Mouse (Mus musculus): Measurements from ENCODE around the gene Mpnd. TPM values are rescaled to one million over a fixed set of nuclear protein-coding genes. Genes with fewer than 3 reads are reported as not detected.

Mpnd gene
- polyA plus RNA-seq, 1 experiment from 2014 or later, result 115 TPM

- ATAC-seq (replicated peaks; ENCODE audit: low FRiP score, low TSS enrichment, low read depth) (no peak), DNase-seq (ENCODE audit: low spot score) (no peak)
- H3K4me3 ChIP-seq (ENCODE audit: low read depth, low read length), result no peak overlapping the region
- H3K27me3 ChIP-seq (replicated peaks; ENCODE audit: control insufficient read depth, insufficient read depth, low read length), result no peaks in the 10 kb centered on the region
- peaks cover 27% of the 10 kb centered on the region for H3K36me3 ChIP-seq (ENCODE audit: control insufficient read depth, insufficient read depth, low read length)
- no peak overlapping the region for H3K27ac ChIP-seq (ENCODE audit: low read depth)
- H3K9me3 ChIP-seq (ENCODE audit: control insufficient read depth, low read length), result no peaks in the 10 kb centered on the region
- 79% methylated on average over 1 of the region's 1 CpGs for WGBS
- no peaks in the 10 kb centered on the region for H3K4me1 ChIP-seq (replicated peaks; ENCODE audit: control insufficient read depth, insufficient read depth, low read length)
- no peak overlapping the region for H3K9ac ChIP-seq (ENCODE audit: low read length)
- no peak overlapping the region for H3K4me2 ChIP-seq (ENCODE audit: low read length)
Measured at GRCm38 (mm10) chr17:56026881-56027280, 21.4 kb downstream of the Mpnd start.

- 93% methylated on average over 5 of the region's 5 CpGs for WGBS
Measured at GRCm38 (mm10) chr17:56027801-56028441, 22.4 kb downstream of the Mpnd start.

DNA sequence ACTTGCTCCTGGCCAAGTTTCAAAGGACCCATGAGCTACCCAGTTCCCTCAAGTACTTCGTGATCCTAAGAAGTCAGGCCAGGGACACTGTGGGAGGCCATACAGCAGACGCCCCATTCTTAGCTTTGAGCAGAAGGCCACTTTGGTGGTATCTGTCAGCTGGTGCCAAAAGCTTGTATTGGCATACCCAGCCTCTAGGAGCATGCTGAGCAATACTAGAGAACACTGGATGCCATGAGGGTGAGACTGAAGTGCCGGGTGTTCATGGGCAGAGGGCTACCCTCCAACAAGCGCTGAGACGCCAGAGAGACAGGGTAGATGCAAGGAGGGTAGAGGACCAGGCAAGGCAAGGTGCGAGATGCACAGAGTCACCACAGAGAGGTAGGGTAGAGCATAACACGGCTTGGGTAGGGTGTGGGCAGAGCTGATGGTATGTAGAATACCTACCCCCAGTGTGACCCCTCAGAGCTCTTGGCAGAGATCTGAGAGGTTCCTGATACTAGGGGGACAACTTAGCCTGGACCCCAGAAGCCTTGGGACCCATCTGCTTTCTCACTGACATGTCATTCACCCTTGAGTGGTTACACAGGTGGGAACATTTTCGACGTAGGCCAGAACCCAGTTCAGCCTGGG is 24.8 kb downstream of the Mpnd start:
- Histone ChIP-seq H3K9me3 (ENCODE audit: control insufficient read depth, low read length) (no peaks in the 10 kb centered on the region), H3K36me3 (ENCODE audit: control insufficient read depth, insufficient read depth, low read length) (peaks cover 36% of the 10 kb centered on the region), H3K27me3 (replicated peaks; ENCODE audit: control insufficient read depth, insufficient read depth, low read length) (no peaks in the 10 kb centered on the region), H3K4me1 (replicated peaks; ENCODE audit: control insufficient read depth, insufficient read depth, low read length) (peaks cover 17% of the 10 kb centered on the region), H3K9ac (ENCODE audit: low read length) (no peak overlapping the region), H3K4me2 (ENCODE audit: low read length) (no peak overlapping the region), H3K4me3 (ENCODE audit: low read depth, low read length) (no peak overlapping the region), H3K27ac (ENCODE audit: low read depth) (no peak overlapping the region)
- no peak for DNase-seq (ENCODE audit: low spot score)
- ATAC-seq (replicated peaks; ENCODE audit: low FRiP score, low TSS enrichment, low read depth), result no peak
- 87% methylated on average over 9 of the region's 9 CpGs for WGBS

More at GRCm38 (mm10) chr17:56027801-56028441, 22.4 kb downstream of the Mpnd start:
- no peak overlapping the region for H3K27ac ChIP-seq (ENCODE audit: low read depth)
- DNase-seq (ENCODE audit: low spot score) (no peak), ATAC-seq (replicated peaks; ENCODE audit: low FRiP score, low TSS enrichment, low read depth) (no peak)
- H3K9ac ChIP-seq (ENCODE audit: low read length), result no peak overlapping the region
- peaks cover 27% of the 10 kb centered on the region for H3K36me3 ChIP-seq (ENCODE audit: control insufficient read depth, insufficient read depth, low read length)
- H3K4me2 ChIP-seq (ENCODE audit: low read length), result no peak overlapping the region
- peaks cover 6% of the 10 kb centered on the region; the same call in 1 of the 2 replicates for H3K4me1 ChIP-seq (replicated peaks; ENCODE audit: control insufficient read depth, insufficient read depth, low read length)
- H3K27me3 ChIP-seq (replicated peaks; ENCODE audit: control insufficient read depth, insufficient read depth, low read length), result no peaks in the 10 kb centered on the region
- no peak overlapping the region for H3K4me3 ChIP-seq (ENCODE audit: low read depth, low read length)
- H3K9me3 ChIP-seq (ENCODE audit: control insufficient read depth, low read length), result no peaks in the 10 kb centered on the region

- Histone ChIP-seq H3K9ac (ENCODE audit: low read length) (no peak overlapping the region), H3K4me3 (ENCODE audit: low read depth, low read length) (no peak overlapping the region), H3K36me3 (ENCODE audit: control insufficient read depth, insufficient read depth, low read length) (peaks cover 36% of the 10 kb centered on the region), H3K27me3 (replicated peaks; ENCODE audit: control insufficient read depth, insufficient read depth, low read length) (no peaks in the 10 kb centered on the region), H3K9me3 (ENCODE audit: control insufficient read depth, low read length) (no peaks in the 10 kb centered on the region), H3K27ac (ENCODE audit: low read depth) (no peak overlapping the region), H3K4me2 (ENCODE audit: low read length) (no peak overlapping the region), H3K4me1 (replicated peaks; ENCODE audit: control insufficient read depth, insufficient read depth, low read length) (peaks cover 21% of the 10 kb centered on the region)
- DNase-seq (ENCODE audit: low spot score) (no peak), ATAC-seq (replicated peaks; ENCODE audit: low FRiP score, low TSS enrichment, low read depth) (no peak)
- WGBS, result 63% methylated on average over 5 of the region's 5 CpGs
Measured at GRCm38 (mm10) chr17:56030919-56031318, 25.4 kb downstream of the Mpnd start.

DNA sequence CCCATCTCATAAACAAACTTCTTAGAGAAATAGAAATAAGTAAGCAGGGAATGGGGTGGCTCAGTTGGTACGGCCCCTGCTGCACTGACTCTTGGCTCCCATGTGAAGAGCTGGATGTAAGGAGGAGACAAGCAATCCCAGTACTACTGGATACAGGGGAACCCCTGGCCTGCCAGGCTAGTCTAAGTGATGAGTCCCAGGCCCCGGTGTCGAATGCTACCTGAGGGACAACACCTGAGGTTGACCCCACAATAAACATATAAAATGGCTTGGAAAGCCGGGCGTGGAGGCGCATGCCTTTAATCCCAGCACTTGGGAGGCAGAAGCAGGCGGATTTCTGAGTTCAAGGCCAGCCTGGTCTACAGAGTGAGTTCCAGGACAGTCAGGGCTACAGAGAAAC is 25.9 kb downstream of the Mpnd start:
- Histone ChIP-seq H3K9me3 (ENCODE audit: control insufficient read depth, low read length) (no peaks in the 10 kb centered on the region), H3K4me1 (replicated peaks; ENCODE audit: control insufficient read depth, insufficient read depth, low read length) (peaks cover 21% of the 10 kb centered on the region), H3K27me3 (replicated peaks; ENCODE audit: control insufficient read depth, insufficient read depth, low read length) (no peaks in the 10 kb centered on the region), H3K4me3 (ENCODE audit: low read depth, low read length) (no peak overlapping the region), H3K9ac (ENCODE audit: low read length) (no peak overlapping the region), H3K4me2 (ENCODE audit: low read length) (no peak overlapping the region), H3K27ac (ENCODE audit: low read depth) (no peak overlapping the region), H3K36me3 (ENCODE audit: control insufficient read depth, insufficient read depth, low read length) (peaks cover 36% of the 10 kb centered on the region)
- DNase-seq (ENCODE audit: low spot score), result no peak
- WGBS, result 85% methylated on average over 7 of the region's 7 CpGs
- no peak for ATAC-seq (replicated peaks; ENCODE audit: low FRiP score, low TSS enrichment, low read depth)

DNA sequence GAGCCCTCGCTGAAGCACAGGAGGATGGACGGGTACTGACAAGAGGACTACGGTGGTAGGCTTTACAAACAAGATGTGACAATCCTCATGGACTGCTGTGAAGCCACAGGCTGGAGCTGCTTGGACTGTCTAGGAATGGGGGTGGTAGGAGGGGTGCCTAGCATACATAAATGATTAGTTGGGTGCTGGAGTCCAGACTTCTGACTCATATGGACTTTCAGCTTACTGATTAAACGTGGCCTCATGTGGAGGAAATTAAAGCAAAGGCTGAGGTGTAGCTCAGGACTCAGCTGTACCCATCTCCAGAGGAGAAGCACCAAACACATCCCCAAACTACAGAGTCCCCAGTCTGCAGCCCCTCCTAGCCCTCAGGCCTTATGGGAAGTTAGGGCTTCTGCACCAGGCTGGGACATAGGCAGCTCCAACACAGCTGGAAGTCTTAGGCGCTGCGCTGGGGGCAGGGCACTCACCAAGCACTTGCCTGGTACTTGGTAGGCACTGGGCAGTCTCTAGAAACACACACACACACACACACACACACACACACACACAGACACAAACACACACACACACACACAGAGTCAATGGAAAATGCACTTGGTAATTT is 26.7 kb downstream of the Mpnd start:
- no peak overlapping the region for H3K4me3 ChIP-seq (ENCODE audit: low read depth, low read length)
- DNase-seq (ENCODE audit: low spot score), result no peak
- peaks cover 25% of the 10 kb centered on the region for H3K4me1 ChIP-seq (replicated peaks; ENCODE audit: control insufficient read depth, insufficient read depth, low read length)
- H3K27me3 ChIP-seq (replicated peaks; ENCODE audit: control insufficient read depth, insufficient read depth, low read length), result no peaks in the 10 kb centered on the region
- peaks cover 34% of the 10 kb centered on the region for H3K36me3 ChIP-seq (ENCODE audit: control insufficient read depth, insufficient read depth, low read length)
- ATAC-seq (replicated peaks; ENCODE audit: low FRiP score, low TSS enrichment, low read depth), result no peak
- 69% methylated on average over 6 of the region's 6 CpGs for WGBS
- H3K27ac ChIP-seq (ENCODE audit: low read depth), result no peak overlapping the region
- H3K9ac ChIP-seq (ENCODE audit: low read length), result no peak overlapping the region
- H3K4me2 ChIP-seq (ENCODE audit: low read length), result no peak overlapping the region
- no peaks in the 10 kb centered on the region for H3K9me3 ChIP-seq (ENCODE audit: control insufficient read depth, low read length)

GRCm38 (mm10) chr17:56032831-56033230 is 27.3 kb downstream of the Mpnd start:
- DNase-seq (ENCODE audit: low spot score), result no peak
- 80% methylated on average over 7 of the region's 7 CpGs for WGBS
- peaks cover 28% of the 10 kb centered on the region for H3K4me1 ChIP-seq (replicated peaks; ENCODE audit: control insufficient read depth, insufficient read depth, low read length)
- H3K36me3 ChIP-seq (ENCODE audit: control insufficient read depth, insufficient read depth, low read length), result peaks cover 30% of the 10 kb centered on the region
- no peaks in the 10 kb centered on the region for H3K9me3 ChIP-seq (ENCODE audit: control insufficient read depth, low read length)
- H3K9ac ChIP-seq (ENCODE audit: low read length), result no peak overlapping the region
- H3K27ac ChIP-seq (ENCODE audit: low read depth), result no peak overlapping the region
- ATAC-seq (replicated peaks; ENCODE audit: low FRiP score, low TSS enrichment, low read depth), result no peak
- H3K27me3 ChIP-seq (replicated peaks; ENCODE audit: control insufficient read depth, insufficient read depth, low read length), result no peaks in the 10 kb centered on the region
- no peak overlapping the region for H3K4me3 ChIP-seq (ENCODE audit: low read depth, low read length)
- H3K4me2 ChIP-seq (ENCODE audit: low read length), result no peak overlapping the region

DNA sequence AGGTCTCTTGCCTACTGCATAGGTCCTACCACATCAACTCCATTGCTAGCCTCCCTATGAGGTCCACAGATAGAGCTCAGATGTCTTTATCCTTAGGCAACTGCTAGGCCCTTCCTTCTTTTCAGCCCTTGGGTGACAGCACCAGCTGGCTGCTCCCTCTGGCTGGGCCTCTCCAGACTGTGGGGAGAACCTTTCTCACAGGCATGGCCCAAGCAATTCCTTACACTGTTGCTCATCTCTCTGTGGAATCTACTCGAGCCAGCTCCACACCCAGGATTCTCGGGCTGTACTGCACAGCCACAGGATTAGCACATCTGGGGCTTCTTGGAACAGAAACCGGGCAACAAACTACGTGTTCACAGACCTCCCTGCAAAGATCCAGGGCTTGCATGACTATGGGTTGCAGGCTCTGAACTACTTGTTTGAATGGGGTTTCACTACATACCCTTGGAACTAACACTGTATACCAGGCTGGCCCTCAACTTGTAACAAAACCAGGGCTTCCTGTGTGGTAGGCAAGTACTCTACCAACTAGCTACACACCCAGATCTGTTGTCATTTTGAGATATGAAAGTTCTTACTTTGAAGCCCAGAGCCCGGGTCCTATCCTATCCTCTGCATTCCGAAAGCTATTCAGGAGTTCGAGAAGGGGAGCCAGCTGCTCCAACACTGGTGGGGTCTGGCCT is 28.7 kb downstream of the Mpnd start:
- H3K27ac ChIP-seq (ENCODE audit: low read depth), result no peak overlapping the region
- no peak overlapping the region for H3K4me3 ChIP-seq (ENCODE audit: low read depth, low read length)
- DNase-seq (ENCODE audit: low spot score) (no peak), ATAC-seq (replicated peaks; ENCODE audit: low FRiP score, low TSS enrichment, low read depth) (no peak)
- H3K36me3 ChIP-seq (ENCODE audit: control insufficient read depth, insufficient read depth, low read length), result peaks cover 17% of the 10 kb centered on the region; the same call in 1 of the 2 replicates
- WGBS, result 87% methylated on average over 7 of the region's 7 CpGs
- no peaks in the 10 kb centered on the region for H3K27me3 ChIP-seq (replicated peaks; ENCODE audit: control insufficient read depth, insufficient read depth, low read length)
- H3K4me2 ChIP-seq (ENCODE audit: low read length), result no peak overlapping the region
- peaks cover 28% of the 10 kb centered on the region for H3K4me1 ChIP-seq (replicated peaks; ENCODE audit: control insufficient read depth, insufficient read depth, low read length)
- H3K9me3 ChIP-seq (ENCODE audit: control insufficient read depth, low read length), result no peaks in the 10 kb centered on the region
- no peak overlapping the region for H3K9ac ChIP-seq (ENCODE audit: low read length)

Measured in intestine, embryonic 14.5 days (tissue).